Mouse (Mus musculus) erythroblast, embryonic 14.5 days (primary cell): ENCODE results near the gene Fam111a. TPM values are rescaled to one million over a fixed set of nuclear protein-coding genes. Genes with fewer than 3 reads are reported as not detected.
A peak's percentile ranks its signal among the peaks of the same experiment; 100 is the strongest.

ENCODE experiments used
- H3K27me3 ChIP-seq: 2 replicates; pipeline ENCODE4 v1.6.1; 2012; ENCODE audit warnings: inconsistent platforms; ENCODE audit not compliant: control insufficient read depth
- H3K36me3 ChIP-seq: 2 replicates; pipeline ENCODE4 v1.6.1; 2012; ENCODE audit warnings: mild to moderate bottlenecking, inconsistent platforms; ENCODE audit not compliant: control insufficient read depth
- H3K4me1 ChIP-seq: 2 replicates; pipeline ENCODE4 v1.6.1; 2012; ENCODE audit warnings: inconsistent platforms; ENCODE audit not compliant: control insufficient read depth
- H3K4me3 ChIP-seq: replicated peaks from 2 replicates; pipeline ENCODE3; 2012; ENCODE audit warnings: moderate library complexity, mild to moderate bottlenecking, inconsistent platforms
- H3K9me3 ChIP-seq: 2 replicates; pipeline ENCODE4 v1.6.1; 2012; ENCODE audit warnings: low read length, inconsistent platforms, mixed read lengths; ENCODE audit not compliant: control insufficient read depth
- GATA1 ChIP-seq: IDR thresholded peaks from 2 replicates; pipeline ENCODE4 v1.6.1; 2012; ENCODE audit warnings: low read length, inconsistent platforms, mixed read lengths
- TAL1 ChIP-seq: IDR thresholded peaks from 3 replicates; pipeline ENCODE4 v1.6.1; 2012; ENCODE audit warnings: low read length, inconsistent platforms, mixed read lengths
- polyA plus RNA-seq: library from polyadenylated mRNA; stranded (reverse); fragments of >175 nt; gene quantifications from 2 replicates; pipeline ENCODE4 v1.2.3, GENCODE M21; 2012

Fam111a gene
- polyA plus RNA-seq, 1 experiment = 0.64 TPM

- Histone ChIP-seq H3K4me1 (peaks cover 11% of the 10 kb centered on the region), H3K9me3 (no peaks in the 10 kb centered on the region), H3K27me3 (peaks cover 19% of the 10 kb centered on the region), H3K36me3 (peaks cover 4% of the 10 kb centered on the region), H3K4me3 (peak overlapping the region; percentile 59)
- TF ChIP-seq GATA1 (no peak), TAL1 (no peak)
These were observed 50.9 kb downstream of the Fam111a start for GRCm38 (mm10) chr19:12596290-12597072.

GRCm38 (mm10) chr19:12597073-12597405 is 51.5 kb downstream of the Fam111a start:
- Histone ChIP-seq H3K36me3 (no peaks in the 10 kb centered on the region; the same call in 1 of the 2 replicates), H3K9me3 (no peaks in the 10 kb centered on the region), H3K4me3 (peak overlapping the region; percentile 15), H3K27me3 (peaks cover 19% of the 10 kb centered on the region), H3K4me1 (peaks cover 11% of the 10 kb centered on the region)
- TF ChIP-seq TAL1 (no peak), GATA1 (no peak)

- TF ChIP-seq GATA1 (no peak), TAL1 (no peak)
- no peak overlapping the region for H3K4me3 ChIP-seq
- peaks cover 19% of the 10 kb centered on the region for H3K27me3 ChIP-seq
- H3K36me3 ChIP-seq = no peaks in the 10 kb centered on the region
- H3K4me1 ChIP-seq = peaks cover 11% of the 10 kb centered on the region
- no peaks in the 10 kb centered on the region for H3K9me3 ChIP-seq
These were observed 53.1 kb downstream of the Fam111a start for GRCm38 (mm10) chr19:12598674-12599073.

GRCm38 (mm10) chr19:12599674-12600073 is 54.1 kb downstream of the Fam111a start, which contains the start of gene Gm4952:
Gm4952 (plus strand) TSS chr19:12599974.
- Histone ChIP-seq H3K4me3 (no peak within 1 kb of the TSS), H3K27me3 (peaks cover 19% of the 10 kb centered on the region), H3K4me1 (peaks cover 11% of the 10 kb centered on the region), H3K36me3 (no peaks in the 10 kb centered on the region), H3K9me3 (no peaks in the 10 kb centered on the region)
- TF ChIP-seq GATA1 = no peak
- TF ChIP-seq TAL1 = no peak

GRCm38 (mm10) chr19:12600684-12601480 is 55.3 kb downstream of the Fam111a start:
- H3K36me3 ChIP-seq = no peaks in the 10 kb centered on the region
- H3K4me1 ChIP-seq = peaks cover 6% of the 10 kb centered on the region
- TF ChIP-seq TAL1 (no peak), GATA1 (no peak)
- H3K27me3 ChIP-seq = peaks cover 14% of the 10 kb centered on the region
- H3K4me3 ChIP-seq = no peak overlapping the region
- no peaks in the 10 kb centered on the region for H3K9me3 ChIP-seq

- no peaks in the 10 kb centered on the region for H3K27me3 ChIP-seq
- TF ChIP-seq GATA1 (no peak), TAL1 (no peak)
- H3K9me3 ChIP-seq = no peaks in the 10 kb centered on the region
- H3K4me1 ChIP-seq = no peaks in the 10 kb centered on the region
- no peak overlapping the region for H3K4me3 ChIP-seq
- H3K36me3 ChIP-seq = no peaks in the 10 kb centered on the region
These were observed 62.8 kb downstream of the Fam111a start for GRCm38 (mm10) chr19:12608336-12608735.

- H3K4me3 ChIP-seq = no peak overlapping the region
- no peaks in the 10 kb centered on the region for H3K27me3 ChIP-seq
- no peaks in the 10 kb centered on the region for H3K36me3 ChIP-seq
- no peaks in the 10 kb centered on the region for H3K9me3 ChIP-seq
- TF ChIP-seq GATA1 = no peak
- TF ChIP-seq TAL1 = no peak
- H3K4me1 ChIP-seq = no peaks in the 10 kb centered on the region
These were observed 68.1 kb downstream of the Fam111a start for GRCm38 (mm10) chr19:12613646-12614045.

GRCm38 (mm10) chr19:12633176-12633575 is 87.6 kb downstream of the Fam111a start, which contains the start of gene Glyat:
Glyat (plus strand) TSS chr19:12633308.
- Histone ChIP-seq H3K4me1 (no peaks in the 10 kb centered on the region), H3K9me3 (no peaks in the 10 kb centered on the region), H3K27me3 (no peaks in the 10 kb centered on the region), H3K36me3 (no peaks in the 10 kb centered on the region), H3K4me3 (no peak within 1 kb of the TSS)
- TF ChIP-seq GATA1 (no peak), TAL1 (no peak)

- TF ChIP-seq TAL1 (no peak), GATA1 (no peak)
- Histone ChIP-seq H3K36me3 (no peaks in the 10 kb centered on the region), H3K9me3 (no peaks in the 10 kb centered on the region), H3K27me3 (no peaks in the 10 kb centered on the region), H3K4me3 (no peak overlapping the region), H3K4me1 (no peaks in the 10 kb centered on the region)
These were observed 88.7 kb downstream of the Fam111a start for GRCm38 (mm10) chr19:12634259-12634658.
